Mouse (Mus musculus): ENCODE results near the gene Zmynd10.

Gene Zmynd10

GRCm38 (mm10) chr9:107580501-107581317 is 33.6 kb downstream of the Zmynd10 start, which contains the start of gene Hyal3:
Gene Hyal3, plus strand, starts transcription at chr9:107580818.
- DNase-seq (ENCODE audit: low spot score), result peak; percentile 90

- no peak for DNase-seq (ENCODE audit: low spot score)
Observed at GRCm38 (mm10) chr9:107581584-107581983, 34.5 kb downstream of the Zmynd10 start.

DNA sequence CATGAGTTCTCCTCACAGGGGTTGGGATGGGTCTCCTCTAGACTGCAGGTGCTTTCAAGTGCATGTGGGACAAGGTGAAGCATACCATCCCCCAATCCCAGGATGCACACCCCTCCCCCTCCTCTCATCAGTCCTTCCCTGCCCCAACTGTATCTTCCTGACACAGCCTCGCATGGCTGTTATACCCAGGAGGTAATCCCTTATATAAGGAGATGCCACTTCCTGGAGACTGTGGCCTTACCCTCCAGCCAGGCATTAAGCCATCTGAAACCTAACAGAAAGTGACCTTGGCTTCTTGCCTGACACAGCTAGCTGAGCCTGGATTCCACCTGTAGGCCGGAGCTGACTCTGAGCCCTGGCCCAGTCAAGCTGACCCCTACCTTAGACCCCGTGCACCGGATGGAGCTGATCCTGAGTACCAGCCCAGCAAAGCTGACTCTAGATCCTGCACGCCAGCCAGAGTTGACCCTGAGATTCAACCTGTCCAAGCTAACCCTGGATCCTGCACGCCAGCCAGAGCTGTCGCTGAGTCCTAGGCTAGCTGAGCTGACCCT is 35.5 kb downstream of the Zmynd10 start:
- no peak for DNase-seq (ENCODE audit: low spot score)

DNA sequence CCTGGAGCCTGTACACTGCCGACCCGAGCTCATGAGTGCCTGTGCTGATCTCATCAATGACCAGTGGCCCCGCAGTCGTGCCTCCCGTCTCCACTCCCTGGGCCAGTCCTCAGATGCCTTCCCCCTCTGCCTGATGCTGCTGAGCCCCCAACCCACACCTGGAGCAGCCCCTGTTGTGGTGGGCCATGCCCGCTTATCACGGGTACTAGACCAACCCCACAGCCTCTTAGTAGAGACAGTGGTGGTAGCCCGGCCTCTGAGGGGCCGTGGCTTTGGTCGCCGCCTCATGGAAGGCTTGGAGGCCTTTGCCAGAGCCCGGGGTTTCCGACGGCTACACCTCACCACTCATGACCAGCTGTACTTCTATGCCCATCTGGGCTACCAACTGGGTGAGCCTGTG is 36.1 kb downstream of the Zmynd10 start:
- no peak for DNase-seq (ENCODE audit: low spot score)

DNA sequence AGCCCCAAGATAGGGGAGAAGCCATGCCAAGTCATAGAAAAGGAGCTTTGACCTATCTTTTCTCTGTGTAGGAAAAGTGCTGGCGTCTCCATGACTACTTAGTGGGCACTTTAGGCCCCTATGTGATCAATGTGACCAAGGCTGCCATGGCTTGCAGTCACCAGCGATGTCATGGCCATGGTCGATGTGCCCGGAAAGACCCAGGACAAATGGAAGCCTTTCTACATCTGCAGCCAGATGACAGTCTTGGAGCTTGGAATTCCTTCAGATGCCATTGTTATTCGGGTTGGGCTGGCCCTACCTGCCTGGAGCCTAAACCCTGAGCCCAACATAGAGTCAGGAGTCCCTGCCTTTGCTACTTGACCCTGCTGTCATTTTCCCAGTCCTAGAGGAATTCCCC is 39.4 kb downstream of the Zmynd10 start:
- no peak for DNase-seq (ENCODE audit: low spot score)

DNA sequence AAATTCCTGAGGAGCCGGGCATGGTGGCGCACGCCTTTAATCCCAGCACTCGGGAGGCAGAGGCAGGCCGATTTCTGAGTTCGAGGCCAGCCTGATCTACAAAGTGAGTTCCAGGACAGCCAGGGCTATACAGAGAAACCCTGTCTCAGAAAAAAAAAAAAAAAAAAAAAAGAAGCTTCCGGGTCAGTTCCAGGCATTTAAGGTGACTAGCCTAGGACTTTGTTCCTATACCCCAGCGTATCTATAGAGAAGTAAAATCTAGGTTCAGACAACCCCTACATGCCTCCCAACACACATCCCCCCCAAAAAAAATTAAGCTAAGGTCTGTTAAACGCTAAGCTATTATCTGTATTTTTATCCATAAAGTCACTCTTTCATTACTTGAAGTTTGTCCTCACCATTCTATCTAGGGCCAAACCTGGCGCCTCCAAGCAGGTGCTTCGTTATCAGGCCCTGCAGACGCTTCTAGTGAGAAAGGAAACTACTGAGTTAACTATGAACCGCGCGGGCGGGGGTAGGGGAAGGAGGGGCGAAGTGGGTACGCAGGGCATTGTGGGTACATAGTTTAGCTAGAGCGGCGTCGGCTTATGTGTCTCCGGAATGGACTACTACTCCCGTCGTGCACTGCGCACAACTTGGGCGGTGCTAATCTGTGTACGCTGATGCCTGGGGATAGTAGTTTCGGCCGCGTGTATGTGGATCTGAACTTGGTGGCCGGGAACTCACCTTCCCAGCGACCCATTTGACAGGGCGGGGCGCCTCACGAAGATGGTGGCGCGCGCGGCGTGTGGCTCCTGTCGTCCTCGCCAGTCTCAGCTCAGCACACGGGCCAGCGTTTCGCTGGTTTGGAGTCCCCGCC is 40.1 kb downstream of the Zmynd10 start, which contains the start of gene Ifrd2:
Gene Ifrd2 (plus strand): TSS at position 669 of the 859 bp plus-strand sequence.
- DNase-seq (ENCODE audit: low spot score), result peak; percentile 99

- DNase-seq (ENCODE audit: low spot score), result no peak
Observed at GRCm38 (mm10) chr9:107587833-107588639, 40.9 kb downstream of the Zmynd10 start.

- DNase-seq (ENCODE audit: low spot score), result no peak
Observed at GRCm38 (mm10) chr9:107590058-107590772, 43.1 kb downstream of the Zmynd10 start.

GRCm38 (mm10) chr9:107590773-107591060 is 43.6 kb downstream of the Zmynd10 start:
- DNase-seq (ENCODE audit: low spot score), result no peak

- no peak for DNase-seq (ENCODE audit: low spot score)
Observed at GRCm38 (mm10) chr9:107593101-107593976, 46.2 kb downstream of the Zmynd10 start.

- no peak for DNase-seq (ENCODE audit: low spot score)
Observed at GRCm38 (mm10) chr9:107594281-107595062, 47.4 kb downstream of the Zmynd10 start.

GRCm38 (mm10) chr9:107596619-107597569 is 49.8 kb downstream of the Zmynd10 start:
- no peak for DNase-seq (ENCODE audit: low spot score)

DNA sequence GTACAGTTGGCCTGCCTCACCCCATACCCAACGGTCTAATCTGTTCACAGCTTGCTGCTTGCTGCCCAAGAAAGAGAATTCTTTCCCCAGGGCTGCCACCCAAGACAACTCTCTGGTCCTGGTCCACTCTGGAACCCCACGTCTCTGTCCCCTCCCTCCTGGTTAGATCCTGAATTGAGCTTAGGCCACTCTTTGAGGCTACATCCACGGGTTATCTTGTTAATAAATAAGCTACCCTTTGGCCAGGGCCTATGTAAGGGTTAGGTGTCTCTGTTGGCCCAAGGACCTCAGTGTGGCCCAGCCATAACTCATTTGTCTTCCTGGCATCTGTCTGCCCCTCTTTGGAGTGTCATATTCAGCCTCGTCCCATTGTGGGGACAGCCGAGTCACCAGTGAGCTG is 51.3 kb downstream of the Zmynd10 start:
- DNase-seq (ENCODE audit: low spot score), result no peak

DNA sequence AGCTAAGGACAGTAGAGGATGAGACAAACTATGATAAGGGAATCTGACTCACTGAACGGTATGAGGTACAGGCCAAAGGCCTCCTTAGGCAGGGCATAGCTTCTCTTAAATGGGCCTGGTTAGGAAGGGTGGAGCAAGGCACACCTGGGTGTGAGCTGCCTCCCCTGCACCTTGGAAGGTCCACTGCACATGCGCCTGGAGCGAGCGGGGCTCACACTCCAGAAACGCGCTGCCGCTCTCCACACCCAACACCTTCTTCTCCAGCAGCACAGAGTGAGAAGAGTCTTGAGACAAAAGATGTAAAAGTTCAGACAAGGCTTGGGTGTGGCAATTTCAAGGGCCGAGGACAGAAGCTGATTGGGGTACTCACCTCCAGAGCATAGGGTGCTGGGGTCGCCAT is 52.3 kb downstream of the Zmynd10 start:
- no peak for DNase-seq (ENCODE audit: low spot score)

- no peak for DNase-seq (ENCODE audit: low spot score)
Observed at GRCm38 (mm10) chr9:107599842-107600241, 52.7 kb downstream of the Zmynd10 start.

- peak; percentile 26 for DNase-seq (ENCODE audit: low spot score)
Observed at GRCm38 (mm10) chr9:107600745-107601144, 53.6 kb downstream of the Zmynd10 start.

Measured in T-cell, adult 2 months (primary cell).